Mouse (Mus musculus): ENCODE results near the gene Runx2. TPM values are rescaled to one million over a fixed set of nuclear protein-coding genes. Genes with fewer than 3 reads are reported as not detected.

Runx2 gene
- total RNA-seq, 2 experiments from 2014 or later = 15.6 to 52.6 TPM

DNA sequence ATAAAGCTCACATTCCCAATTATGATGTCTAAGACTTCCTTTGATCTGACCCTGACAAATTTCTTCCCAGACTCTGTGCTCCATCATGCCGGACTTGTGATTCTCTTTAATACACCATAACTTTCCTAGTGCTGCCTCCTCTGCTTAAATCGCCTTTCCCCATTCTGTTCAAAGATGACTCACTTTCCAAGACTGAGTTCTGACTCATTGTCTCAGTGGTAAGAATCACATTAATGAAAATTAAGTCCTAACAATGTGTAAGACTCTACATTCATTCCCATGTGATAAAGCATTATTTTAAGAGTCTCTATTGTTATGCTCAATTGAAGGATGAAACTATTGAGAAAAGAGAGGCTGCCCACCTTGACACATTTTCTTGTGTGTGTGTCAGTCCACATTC, 43.7 kb downstream of the Runx2 start:
- ATAC-seq (ENCODE audit: poor library complexity, severe bottlenecking) = no peak

DNA sequence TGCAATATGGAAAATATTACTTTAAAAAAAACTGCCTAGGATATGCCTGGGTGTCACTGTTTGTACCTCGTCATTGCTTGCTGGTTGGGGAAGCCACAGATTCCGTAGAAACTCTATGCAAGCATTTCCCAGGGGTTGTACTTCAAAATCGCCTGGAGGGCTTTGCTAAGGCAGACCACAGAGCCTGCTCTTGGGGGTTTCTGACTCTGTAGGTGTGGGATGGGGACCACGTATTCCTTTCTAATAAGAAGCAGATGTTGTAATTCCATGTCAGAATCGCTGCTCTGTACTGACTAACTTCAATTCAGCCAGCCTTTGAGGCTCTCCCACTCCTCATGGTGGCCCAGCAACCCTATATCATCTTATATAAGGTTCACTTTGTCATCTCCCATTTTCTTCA, 46.1 kb downstream of the Runx2 start:
- ATAC-seq (ENCODE audit: poor library complexity, severe bottlenecking) = no peak

DNA sequence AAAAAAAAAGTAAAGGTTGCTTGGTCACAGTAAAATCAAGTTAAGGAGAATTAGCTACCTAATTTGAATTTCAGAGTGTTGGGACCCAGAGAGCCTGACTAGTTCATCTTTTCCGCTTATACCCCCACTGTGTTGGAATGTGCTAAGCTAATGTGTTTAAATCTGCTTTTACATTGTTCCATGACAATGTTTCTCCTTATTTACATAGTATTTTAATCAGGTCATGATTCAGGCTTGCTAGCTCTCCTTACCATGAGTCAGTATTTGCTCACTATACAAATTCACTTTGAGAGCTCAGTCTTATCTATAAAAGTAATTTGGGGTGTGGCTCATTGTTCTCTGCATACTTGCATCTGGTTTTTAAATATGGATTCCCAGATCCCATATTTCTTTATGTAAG, 47.2 kb downstream of the Runx2 start:
- ATAC-seq (ENCODE audit: poor library complexity, severe bottlenecking) = no peak

DNA sequence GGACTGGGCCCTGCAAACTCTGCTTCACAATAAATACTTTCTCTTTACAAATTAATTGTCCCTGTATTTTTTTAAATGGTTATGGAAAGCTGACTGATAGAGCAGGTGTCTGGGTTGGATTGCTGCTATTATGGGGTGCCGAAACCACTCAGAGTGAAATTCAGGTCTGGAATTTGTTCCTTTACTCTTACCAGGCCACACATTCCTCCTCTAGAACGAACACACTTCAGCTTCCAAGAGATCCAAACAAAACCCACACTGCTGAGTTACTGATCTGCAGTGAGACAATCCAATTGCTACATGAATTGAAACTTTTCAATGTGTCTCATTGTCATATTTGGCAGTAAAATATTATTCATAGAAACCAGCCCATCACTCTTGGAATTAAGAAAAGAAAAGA, 47.6 kb downstream of the Runx2 start:
- no peak for ATAC-seq (ENCODE audit: poor library complexity, severe bottlenecking)

- ATAC-seq (ENCODE audit: poor library complexity, severe bottlenecking) = no peak
Observed at GRCm38 (mm10) chr17:44766318-44766717, 48.3 kb downstream of the Runx2 start.

- ATAC-seq (ENCODE audit: poor library complexity, severe bottlenecking) = peak; percentile 45; the same call in 1 of the 2 replicates
Observed at GRCm38 (mm10) chr17:44745378-44745777, 69.2 kb downstream of the Runx2 start.

- peak; percentile 57; the same call in 1 of the 2 replicates for ATAC-seq (ENCODE audit: poor library complexity, severe bottlenecking)
Observed at GRCm38 (mm10) chr17:44743780-44744179, 70.8 kb downstream of the Runx2 start.

DNA sequence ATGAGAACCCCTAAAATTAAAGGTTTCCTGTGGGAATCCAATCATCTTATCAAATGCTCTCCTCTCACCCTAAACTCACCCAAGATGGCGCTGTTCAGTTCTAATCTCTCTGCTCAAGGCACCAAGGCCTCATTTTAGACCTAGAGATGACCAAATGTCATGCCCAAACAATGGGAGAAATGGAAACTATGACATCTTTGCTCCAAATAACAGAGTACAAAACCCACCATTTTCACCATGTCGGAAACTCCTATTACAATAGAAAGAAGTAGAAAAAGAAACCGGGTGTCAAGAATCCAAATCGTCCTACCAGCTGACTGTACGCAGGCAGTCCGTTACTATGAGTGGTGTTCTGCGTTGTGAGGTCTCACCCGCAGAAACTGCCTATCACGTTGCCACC, 72.4 kb downstream of the Runx2 start:
- ATAC-seq (ENCODE audit: poor library complexity, severe bottlenecking) = no peak

DNA sequence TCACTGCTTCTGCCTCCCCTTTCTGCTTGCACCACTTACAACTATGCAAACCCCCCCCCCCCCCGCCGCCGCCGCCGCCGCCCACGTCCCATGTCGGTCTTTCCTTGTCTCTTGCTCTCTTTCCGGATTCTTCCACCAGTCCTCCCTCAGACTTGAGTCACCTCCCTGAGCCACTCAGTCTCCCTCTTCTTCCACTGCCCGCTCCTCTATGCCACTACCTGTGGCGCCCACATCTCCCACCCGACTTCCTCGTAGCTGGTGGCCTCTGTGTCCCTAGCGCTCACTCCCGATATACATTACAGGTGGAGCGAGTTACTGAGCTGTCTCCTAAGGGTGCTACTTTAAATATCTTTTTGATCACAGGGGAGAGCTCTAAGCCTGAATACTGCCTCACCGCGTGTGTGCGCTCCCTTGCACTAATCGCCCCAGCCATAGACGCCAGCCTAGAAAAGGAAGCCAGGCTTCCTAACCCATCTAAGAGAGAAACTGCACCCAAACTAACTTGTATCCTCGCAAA, 76.4 kb downstream of the Runx2 start:
- 0 out of 2 replicates have a peak, but pooled peaks have one; percentile 1 for ATAC-seq (ENCODE audit: poor library complexity, severe bottlenecking)

DNA sequence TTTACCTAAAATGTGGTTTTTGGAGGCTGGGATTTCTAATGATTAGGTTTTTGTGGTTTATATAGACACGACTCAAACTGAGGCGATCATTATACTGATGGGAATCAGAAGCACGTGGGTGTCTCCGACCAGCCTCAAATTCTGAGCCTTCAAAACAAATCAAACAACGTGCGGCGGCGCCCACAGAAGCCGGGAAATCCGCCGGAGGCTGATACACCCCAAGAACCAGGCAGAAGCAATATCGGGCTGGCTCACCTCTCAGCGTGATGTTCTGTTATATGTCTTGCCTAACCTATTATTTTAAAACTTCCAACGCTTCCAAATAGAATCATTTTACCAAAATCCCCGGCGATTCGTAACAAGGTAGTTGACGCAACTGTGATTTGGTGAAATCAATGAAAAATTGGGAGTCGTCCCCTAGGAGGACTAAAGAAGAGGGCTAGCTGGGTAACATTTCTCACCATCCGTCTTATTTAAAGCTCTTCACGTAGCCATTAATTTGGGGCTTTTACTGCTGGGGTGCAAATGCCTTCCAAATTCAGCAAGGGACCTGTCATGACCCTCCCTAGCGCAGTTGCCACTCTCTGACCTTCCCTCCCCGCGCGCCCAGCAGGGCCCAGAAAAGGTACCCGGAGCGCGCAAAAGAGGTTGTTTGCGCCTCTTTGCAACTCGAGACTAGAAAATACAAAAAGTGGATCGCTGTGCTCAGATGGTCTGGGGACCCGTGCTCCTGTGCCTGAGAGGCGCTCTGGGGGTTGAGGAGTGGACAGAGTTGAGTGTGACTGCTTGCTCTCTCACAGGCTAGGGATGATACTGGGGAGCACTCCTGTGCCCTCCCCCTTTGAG, 77.1 kb downstream of the Runx2 start:
- ATAC-seq (ENCODE audit: poor library complexity, severe bottlenecking) = no peak

- peak; percentile 66 for ATAC-seq (ENCODE audit: poor library complexity, severe bottlenecking)
Observed at GRCm38 (mm10) chr17:44735991-44736561, 78.5 kb downstream of the Runx2 start.

DNA sequence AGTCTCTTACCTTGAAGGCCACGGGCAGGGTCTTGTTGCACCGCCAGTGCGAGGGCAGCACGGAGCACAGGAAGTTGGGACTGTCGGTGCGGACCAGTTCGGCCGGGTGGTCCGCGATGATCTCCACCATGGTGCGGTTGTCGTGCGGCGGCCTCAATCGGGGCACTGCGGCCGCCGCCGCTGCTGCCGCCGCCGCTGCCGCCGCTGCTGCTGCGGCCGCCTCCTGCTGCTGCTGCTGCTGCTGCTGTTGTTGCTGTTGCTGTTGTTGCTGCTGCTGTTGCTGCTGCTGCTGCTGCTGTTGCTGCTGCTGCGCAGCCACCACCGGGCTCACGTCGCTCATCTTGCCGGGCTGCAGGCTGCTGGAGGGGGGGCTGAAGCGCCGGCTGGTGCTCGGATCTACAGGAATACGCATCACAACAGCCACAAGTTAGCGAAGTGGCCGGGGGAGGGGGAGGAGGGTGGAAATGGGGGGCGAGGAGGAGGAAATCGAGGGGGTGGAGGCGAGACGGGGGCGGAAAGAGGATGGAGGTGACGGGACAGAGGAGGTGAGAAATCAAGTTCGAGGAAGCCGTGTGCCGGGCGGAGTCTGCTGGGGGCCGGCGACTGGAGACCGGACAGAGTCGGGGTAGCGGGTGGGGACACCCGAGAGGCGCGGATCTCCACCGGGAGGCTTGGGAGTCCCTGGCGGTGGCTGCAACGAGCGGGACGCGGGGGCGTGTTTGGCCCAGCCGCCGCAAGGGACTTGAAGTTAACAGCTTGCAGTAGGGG, 79.2 kb downstream of the Runx2 start:
- ATAC-seq (ENCODE audit: poor library complexity, severe bottlenecking) = peak; percentile 26

- ATAC-seq (ENCODE audit: poor library complexity, severe bottlenecking) = peak; percentile 58
Observed at GRCm38 (mm10) chr17:44734501-44735222, 79.9 kb downstream of the Runx2 start.

GRCm38 (mm10) chr17:44733544-44734310, 80.9 kb downstream of the Runx2 start:
- peak; percentile 13; the same call in 1 of the 2 replicates for ATAC-seq (ENCODE audit: poor library complexity, severe bottlenecking)

- ATAC-seq (ENCODE audit: poor library complexity, severe bottlenecking) = peak; percentile 49; the same call in 1 of the 2 replicates
Observed at GRCm38 (mm10) chr17:44728464-44728863, 86.1 kb downstream of the Runx2 start.

GRCm38 (mm10) chr17:44727675-44728074, 86.9 kb downstream of the Runx2 start:
- no peak for ATAC-seq (ENCODE audit: poor library complexity, severe bottlenecking)

GRCm38 (mm10) chr17:44724805-44725480, 89.7 kb downstream of the Runx2 start:
- ATAC-seq (ENCODE audit: poor library complexity, severe bottlenecking) = peak; percentile 95

GRCm38 (mm10) chr17:44724255-44724654, 90.3 kb downstream of the Runx2 start:
- ATAC-seq (ENCODE audit: poor library complexity, severe bottlenecking) = no peak

DNA sequence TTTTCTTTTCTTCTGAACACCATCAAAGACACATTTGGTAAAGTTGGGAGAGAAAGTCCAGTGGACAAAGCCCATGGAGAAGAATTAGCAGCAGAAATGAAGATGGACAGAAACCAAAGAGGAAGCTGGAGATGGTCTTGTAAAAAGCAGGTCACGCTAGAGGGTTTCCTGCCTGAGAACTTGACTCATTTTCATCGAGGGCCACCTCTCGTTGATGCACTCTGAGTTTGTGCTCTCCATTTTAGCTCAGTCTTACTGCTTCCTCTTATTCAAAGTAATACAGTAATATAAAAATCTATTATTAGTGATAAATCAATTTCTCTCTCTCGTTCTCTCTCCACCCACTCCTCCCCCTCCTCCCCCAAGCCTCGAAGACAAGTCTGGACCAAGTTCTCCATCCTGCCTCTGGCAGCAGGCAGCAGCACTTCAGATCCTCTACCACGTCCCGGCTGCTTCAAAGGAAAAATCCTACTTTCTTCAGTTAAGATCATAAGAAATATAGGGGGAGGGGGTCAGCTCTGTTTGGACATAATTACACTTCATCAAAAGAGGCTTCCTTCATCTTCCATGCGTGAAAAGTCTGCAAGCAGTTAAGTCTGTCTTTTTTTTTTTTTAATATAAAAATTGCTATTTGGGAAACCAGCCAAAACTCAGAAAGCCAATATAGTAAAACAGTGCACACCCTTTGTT, 92.3 kb downstream of the Runx2 start:
- no peak for ATAC-seq (ENCODE audit: poor library complexity, severe bottlenecking)
